Mouse (Mus musculus) heart, adult 8-10 months (tissue): ENCODE results near the gene Wdr25. TPM values are rescaled to one million over a fixed set of nuclear protein-coding genes. Genes with fewer than 3 reads are reported as not detected.
"Not testable (repeated sequence)": the region's sequence is repeated elsewhere in the genome, so short reads cannot be mapped to it uniquely, and the experiment has no call there.

Experiments used
- DNase-seq: peaks from one replicate; pipeline ENCODE4 v3.0.0; 2022; ENCODE audit warnings: low spot score
- total RNA-seq, 4 experiments: library from RNA; stranded (reverse); gene quantifications; 2 replicates each; pipeline ENCODE4 v1.2.4; 2022

Wdr25 gene
- 1 to 10 TPM; 5.3 to 7.4 (median 6.4) TPM for total RNA-seq

DNA sequence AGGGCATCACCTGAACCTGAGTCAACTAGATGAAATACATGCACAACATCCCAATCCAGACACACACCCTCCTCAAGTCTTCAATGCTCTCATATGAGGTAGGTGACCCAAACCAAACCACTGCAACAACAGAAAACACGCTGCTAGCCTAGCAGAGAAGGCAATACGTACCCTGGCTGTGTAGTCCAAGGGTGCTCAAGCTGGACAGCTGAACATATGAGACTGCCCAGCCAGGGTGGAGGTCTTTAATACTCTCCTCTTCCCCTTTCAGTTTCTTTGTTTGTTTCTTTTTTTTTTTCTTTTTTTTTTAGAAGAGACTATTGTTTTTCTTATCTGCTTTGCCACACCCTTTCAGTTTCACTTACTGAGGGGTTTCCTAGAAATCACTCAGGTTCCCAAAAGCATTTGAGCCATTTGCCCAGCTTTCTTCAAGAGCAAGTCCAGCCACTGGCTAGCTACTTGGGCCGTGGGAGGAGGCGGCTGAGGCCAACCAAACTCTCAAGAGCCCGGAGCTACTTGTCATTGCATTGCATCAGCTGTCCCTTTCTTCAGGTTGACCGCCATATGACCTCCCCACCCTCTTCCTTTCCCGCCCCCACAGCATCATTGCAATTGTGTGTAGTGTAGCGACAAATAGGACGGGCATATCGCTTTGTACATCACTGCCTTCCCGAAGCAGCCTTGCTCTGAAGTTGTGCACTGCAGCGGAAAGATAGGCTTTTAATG is at the start of gene Wdr25:
Wdr25 (plus strand) TSS at position 643 of the 726 bp plus-strand sequence.
- peak; percentile 36 for DNase-seq

DNA sequence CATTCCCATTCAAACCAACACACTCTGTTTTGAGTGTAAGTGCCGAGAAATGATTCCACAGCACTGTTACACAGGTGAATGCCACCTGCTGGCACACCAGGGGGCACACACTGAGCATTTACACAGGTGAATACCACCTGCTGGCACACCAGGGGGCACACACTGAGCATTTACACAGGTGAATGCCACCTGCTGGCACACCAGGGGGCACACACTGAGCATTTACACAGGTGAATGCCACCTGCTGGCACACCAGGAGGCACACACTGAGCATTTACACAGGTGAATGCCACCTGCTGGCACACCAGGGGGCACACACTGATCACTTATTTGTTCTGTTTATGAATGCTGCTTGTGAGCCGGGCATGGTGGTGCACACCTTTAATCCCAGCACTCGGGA is 45.4 kb upstream of the Wdr25 start:
- DNase-seq, result not testable (repeated sequence)

DNA sequence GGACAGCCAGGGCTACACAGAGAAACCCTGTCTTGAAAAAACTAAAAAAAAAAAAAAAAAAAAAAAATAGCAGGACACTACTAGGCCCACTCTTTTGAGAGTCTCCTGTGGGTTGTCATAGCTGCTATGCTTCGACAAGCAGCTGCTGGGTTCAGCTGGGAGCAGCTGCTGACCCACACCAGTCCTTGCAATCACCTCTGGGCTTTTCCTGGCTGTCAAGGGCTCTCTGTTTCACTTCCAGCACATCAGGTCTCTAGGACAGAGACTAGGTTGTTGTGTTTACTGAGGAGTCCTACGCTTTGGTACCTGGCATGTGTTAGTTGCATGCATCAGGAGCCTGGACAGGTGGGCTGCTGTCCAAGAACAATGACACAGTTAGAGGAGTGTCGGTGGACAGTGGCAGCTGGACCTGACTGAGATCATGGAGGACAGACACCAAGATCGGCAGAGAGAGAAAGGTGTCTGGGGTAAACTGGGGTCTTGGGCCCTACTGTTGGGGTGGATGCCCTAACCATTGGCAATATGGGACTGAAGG is 43.9 kb upstream of the Wdr25 start:
- no peak for DNase-seq

DNA sequence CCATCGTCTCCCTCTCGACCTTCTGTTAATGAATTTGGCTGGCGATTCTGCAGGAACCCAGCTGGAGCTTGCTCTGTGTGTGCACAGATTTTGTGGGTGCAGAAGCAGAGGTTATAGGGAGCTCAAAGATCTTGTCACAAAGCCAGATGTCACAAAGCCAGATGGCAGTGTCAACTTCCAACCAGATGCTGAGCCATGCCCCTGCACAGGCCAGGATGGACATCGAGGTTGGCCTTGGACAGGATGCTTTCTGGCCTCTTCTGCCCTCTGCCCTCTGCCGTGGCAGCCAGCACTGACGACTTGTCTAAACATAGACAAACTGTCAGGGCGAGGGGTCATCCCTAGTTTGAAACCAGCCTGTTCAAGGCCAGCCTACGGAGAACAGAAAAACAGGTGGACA is 43.3 kb upstream of the Wdr25 start:
- DNase-seq, result no peak

DNA sequence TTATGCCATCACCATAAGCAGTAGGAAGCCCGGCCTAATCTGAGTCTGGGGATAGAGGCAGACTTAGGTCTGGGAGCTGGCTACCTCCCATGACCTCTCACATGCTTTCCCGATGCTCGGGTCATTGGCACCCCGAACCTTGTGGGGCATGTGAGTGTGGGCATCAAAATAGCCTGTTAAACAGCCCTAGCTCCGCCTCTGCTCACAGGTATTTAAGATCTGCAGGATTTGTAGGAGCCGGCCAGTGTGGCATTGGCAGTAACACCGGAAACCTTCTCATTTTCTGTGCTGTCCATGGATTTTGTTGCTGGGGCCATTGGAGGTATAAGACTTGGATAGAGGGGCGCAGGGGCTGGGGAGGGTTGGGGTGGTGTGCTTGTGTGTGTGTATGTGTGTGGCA is 42.5 kb upstream of the Wdr25 start:
- DNase-seq, result no peak

DNA sequence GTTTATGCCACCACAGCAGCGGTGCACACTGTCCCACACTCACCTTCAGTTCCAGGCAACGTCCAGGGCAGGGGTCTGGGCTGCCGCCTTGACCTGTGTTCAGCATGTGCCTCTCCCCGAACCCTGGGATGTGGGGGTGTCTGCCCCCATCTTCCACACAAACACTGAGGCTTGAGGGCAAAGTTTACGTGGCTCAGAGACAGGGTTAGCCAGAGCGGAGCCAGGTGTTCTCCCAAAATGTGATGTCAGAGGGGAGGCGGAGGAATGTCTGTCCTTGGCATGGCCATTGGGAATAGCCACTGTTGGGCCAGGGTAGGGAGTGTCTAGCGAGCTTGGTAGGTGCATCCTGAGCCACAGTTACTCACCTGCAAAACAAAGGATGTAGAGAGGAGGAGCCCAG is 40.6 kb upstream of the Wdr25 start:
- no peak for DNase-seq

DNA sequence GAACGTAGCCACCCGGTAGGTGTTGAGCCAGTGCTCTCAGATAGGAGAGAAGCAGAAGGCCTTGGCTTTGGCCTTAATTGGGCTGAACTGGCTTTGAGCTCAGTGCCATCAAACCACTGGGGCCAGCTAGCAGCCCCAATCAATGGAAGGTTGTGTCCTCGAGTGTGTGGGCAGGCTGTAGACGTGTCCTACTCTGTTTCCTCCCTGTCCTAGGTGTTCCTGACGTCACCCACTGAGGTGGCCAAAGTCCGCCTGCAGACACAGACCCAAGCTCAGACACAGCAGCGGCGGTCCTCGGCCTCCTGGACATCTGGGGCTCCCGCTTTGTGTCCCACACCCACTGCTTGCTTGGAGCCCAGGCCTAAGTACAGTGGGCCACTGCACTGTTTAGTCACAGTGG is 38.4 kb upstream of the Wdr25 start:
- DNase-seq, result no peak

DNA sequence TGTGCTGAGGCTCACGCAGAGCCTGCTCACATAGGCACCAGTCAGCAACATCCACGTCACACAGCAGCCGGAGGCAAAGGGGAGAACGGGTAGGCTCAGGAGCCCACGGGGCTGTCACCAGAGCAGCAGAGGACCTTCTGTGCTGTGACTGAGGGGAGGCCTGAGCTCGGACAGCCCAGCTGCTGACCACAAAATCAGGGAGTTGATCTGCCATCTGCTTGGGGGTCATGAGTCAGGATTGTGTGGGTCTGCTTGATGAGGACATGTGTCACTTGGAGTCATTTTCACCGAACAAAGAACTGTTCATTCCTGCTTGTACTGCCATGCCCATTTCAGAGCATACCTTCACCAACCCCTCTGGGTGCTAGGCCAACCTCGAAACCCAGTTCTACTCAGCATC is 37.2 kb upstream of the Wdr25 start:
- no peak for DNase-seq

DNA sequence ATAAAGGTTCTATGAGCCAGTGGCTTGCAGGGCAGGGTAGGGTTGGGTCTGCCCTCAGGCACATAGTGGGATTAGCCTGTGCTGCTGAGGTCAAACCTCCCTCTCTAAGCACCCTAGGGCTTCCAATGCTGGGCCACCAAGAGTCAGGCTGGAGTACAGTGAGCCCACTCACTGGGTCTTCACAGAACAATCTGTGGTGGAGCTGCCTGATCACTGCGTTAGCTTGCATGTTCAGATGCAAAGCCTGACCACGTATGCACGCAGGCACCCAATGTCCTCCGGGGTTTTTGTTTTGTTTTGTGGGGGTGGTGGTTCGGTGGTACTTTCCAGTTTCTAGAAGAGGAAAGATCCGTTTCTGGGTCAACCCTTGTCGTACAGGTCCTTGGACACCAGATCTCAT is 36.3 kb upstream of the Wdr25 start:
- DNase-seq, result no peak

DNA sequence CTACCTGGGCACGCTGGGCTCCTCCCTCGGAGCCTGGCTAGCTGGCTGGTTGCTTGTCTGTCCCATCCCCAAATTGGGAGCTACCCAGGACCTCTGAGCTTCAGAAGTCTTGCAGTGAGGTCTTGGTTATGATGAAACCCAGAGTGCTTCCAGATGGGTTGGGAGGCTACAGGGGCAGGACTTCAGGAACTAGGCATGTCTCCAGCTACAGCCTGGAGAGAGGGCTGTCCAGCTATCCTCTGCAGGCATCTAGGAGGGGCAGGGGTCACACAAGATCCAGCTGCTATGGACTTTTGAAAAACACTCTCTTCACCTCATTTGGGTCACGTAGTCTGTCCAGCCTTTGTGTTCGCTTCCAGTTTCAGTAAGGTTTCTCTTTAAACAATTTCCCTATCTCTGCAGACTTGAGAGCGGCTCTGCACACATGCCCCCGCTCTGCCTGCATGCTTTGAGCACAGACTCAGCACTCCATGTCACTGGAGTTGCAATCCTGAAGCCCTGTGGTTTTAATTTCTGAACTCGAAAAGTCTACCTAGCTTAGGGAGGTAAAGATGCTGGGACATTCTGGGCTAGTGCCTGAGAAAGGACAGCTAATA is 35.7 kb upstream of the Wdr25 start:
- peak; percentile 29 for DNase-seq

DNA sequence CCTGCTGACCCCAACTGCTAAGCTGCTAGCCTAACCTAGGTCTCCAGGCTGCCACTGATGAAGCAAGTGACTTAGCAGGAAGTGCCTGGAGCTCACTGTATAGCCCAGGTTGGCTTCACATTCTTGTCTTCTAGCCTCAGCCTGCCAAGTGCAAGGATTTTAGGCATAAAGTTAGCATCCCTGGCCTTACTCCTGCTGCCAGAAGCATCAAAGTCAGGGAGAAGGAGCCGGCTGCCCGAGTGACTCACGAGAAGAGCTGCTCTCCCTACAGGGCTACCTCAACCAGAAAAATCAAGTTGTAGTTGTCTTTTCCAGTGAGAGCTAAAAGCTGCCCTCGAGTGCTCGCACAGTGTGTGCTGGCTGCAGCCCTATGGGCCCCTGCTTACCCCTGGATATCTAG is 34.9 kb upstream of the Wdr25 start:
- DNase-seq, result no peak

DNA sequence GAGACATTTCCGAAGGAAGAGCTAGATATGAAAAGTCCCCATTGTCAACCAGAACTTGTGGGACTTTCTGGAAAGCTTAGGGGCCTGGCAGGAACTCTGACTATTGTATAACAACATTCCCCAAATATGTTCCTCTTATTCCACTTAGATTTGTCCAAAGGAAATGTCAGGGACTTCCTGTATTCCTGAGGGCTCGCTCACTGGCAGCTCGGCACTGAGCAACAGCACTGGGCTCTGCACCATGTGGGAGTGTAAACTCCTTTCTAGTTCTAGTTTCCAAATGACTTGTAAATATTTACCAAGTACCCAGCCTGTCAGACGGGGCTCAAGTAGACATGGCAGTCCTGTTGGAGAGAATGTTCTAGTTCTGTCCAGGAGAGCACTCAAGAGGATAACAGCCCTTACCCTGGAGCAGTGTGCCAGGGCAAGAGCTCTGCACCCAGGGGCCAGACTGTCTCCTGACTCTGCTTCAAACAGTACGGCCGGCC is 28.4 kb upstream of the Wdr25 start:
- DNase-seq, result peak; percentile 24

DNA sequence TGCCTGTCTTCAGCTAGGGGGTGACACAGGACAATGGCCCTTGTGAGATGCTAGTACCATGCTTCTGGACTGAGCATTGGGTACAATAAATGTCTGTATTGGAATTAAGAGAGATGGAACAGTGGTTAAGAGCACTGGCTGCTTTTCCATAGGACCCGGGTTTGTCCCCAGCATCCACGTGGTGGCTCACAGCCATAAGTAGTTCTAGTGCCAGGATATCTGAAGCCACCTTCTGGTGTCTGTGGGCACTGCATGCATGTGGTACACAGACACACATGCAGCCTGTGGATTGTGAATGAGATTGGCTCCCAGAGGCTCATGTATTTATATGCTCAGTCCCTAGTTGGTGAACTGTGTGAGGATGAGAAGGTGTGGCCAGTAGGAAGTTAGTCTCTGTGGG is 23.9 kb upstream of the Wdr25 start:
- DNase-seq, result no peak

DNA sequence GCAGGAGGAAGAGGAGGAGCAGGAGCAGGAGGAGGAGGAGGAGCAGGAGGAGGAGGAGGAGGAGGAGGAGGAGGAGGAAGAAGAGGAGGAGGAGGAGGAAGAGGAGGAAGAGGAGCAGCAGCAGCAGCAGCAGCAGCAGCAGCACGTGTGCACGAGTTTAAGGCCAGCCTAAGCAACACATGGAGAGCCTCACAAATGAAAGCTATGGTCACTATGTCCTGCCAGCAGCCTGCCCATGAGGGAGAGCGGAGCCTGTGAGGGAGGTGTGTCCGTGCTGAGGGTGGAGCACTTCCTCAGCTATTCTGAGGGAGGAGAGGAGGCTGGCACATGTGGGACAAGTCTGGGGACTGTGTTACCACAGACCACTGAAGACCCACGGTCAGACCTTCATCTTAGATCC is 20.3 kb upstream of the Wdr25 start:
- no peak for DNase-seq

DNA sequence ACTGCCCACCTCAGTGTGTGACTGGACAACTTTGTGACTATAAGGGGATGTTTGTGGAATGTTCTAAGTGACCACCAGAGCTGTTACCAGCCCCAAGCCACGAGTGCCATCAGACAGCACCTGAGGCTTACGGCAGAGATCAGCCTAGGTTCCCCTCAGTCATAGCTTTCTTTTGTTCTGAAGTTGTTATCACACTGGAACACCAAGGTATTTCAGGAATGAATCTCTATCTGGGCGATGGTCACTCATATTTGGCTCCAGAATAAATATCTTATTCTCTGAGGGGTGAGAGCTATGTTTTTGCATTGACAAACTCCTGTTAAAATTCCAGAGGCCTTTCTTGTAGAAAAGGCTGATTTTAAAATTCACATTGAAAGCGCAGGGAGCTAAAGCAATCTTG is 14.3 kb upstream of the Wdr25 start:
- no peak for DNase-seq

DNA sequence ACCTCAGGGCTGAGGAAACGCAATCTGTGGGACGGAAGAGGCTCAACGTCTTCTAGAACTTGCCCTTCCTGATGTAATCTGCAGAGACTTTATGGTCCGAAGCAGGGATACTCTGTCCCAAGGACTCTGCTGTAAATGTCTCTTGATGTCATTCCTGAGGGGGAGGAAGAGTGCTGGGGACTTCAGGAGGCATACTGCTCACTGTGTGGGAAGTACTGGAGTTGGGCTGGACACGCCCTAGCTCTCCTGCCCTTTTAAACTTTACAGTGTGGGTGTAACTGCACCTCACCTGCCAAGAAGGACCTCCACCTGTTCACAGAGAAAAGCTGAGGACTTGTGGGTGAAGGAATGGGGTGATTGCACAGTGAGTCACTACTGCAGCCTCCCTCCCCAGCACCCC is 12.8 kb upstream of the Wdr25 start:
- no peak for DNase-seq

DNA sequence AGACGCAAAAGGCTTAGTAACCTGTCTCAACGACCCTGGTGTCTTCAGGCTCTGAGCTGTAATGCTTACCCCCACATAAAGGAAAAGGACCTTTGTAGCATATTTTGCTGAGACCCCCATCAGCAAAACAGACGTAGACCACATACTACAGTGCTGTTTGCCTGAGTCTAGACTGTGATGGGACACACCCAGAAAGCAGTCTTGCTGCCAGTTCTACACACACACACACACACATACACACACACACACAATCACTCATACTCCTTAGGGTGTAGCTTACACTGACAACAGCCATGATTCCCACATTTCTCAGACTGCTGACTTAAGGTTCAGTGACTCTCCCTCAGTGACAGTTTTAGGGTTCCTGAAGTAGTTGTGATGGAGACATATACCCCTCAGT is 12.2 kb upstream of the Wdr25 start:
- DNase-seq, result no peak

DNA sequence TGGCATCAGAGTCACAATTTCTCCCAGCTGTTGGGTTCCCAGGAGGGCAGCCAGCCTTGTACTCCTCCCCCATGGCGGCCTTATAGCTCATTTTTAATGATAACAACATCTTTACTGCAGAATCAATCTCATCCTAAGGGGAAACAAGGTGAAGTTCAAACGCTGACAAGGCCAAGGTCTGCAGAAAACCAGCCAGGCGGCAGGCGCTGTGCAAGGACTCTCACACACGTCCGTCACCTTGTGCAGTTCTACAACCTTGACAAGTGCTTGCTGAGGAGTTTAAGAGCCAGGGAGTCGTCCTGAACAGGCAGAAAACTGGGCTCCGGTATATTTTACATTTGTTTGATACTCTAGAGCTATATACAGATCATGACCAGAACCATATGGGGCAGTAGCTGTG is 10.7 kb upstream of the Wdr25 start:
- DNase-seq, result no peak

DNA sequence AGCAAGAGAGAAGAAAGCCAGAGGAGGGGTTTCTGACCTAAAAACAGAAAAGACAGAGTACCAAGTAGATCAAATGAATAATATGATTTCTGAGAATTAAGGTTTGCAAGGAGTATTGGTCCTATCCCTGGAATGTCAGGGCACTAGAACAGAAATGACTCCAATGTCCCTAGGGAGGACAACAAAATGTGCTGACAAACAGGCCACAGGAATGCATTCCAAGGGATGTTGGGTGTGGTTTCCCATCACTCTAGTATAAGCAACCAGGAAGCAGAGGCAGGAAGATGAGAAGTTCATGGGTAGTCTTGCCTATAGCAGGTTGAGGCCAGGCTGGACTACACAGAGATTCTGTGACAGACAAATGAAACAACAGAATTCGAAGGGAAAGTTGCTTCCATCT is 7.5 kb upstream of the Wdr25 start:
- DNase-seq, result peak; percentile 56

DNA sequence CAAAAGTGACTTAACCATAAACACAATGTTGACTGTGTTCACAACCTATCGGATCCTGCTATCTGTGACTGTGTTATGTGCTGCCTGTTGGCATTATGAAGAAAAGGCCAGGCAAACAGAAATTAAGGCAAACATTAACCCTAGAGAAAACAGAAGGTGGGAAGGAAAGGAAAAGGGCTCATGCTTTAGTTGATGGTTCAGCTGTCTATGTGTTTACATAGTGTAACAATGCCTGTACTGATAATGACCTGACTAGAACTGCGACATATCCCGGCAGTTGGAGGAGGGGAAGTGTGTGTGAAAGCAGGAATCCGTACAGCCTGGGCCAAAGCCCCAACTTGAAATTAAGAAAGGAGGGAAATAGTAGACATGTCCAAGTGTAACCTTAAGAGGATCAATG is 6.4 kb upstream of the Wdr25 start:
- no peak for DNase-seq

DNA sequence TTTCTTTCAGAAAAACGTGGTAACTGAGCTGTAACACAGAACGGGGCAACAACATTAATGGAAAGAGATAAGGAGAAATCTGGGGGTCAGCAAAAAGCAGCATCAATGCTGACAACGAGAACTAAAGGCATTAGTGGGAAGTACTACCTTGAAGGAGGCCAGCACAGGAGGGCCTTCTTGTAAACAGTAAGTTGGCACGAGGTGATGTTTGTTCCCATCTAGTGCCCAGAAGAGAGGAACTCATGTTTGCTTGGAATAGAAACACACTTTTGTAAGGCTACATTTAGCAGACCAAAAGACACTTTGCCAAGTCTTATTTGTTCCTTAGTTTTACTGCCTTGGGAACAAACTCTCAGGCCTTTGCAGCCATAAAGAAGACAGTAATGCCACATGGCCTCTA is 4.8 kb upstream of the Wdr25 start:
- DNase-seq, result no peak

DNA sequence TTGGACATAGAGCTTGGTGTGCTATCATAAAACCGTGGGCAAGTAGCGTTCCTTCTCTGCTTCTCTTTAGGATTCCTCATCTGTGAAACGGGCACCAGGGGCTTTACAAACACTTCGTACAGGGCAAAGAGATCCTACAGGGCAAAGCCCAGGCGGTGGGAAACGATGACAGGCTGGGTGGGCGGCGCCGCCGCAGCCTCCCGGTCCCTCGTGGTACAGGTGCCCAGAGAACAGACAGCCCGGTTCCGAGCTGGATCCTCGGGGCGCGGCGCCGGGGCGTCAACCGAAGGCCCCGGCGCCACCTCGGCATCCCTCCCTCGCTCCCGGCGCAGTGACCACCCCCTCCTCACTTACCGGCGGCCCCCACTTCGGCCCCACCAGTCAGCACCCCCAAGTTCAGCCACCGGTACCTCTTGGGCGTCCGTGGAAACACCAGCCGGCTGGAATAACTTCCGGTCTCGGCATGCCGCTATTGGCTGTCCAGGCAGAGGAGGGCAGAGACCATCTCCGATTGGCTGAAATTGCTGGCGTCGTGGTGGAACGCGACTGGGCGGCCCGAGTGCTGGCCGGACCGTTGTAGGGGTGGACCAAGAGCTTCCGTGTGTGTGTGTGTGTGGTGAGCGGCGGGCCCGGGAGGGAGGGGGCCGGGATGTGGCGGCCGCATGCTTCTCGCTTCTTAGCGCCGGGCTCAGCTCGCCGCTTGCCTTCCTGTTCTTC is 442 bp downstream of the Wdr25 start, which contains the start of gene Wars:
Wars (minus strand) TSS at position 460 of the 717 bp plus-strand sequence.
- DNase-seq, result peak; percentile 97

DNA sequence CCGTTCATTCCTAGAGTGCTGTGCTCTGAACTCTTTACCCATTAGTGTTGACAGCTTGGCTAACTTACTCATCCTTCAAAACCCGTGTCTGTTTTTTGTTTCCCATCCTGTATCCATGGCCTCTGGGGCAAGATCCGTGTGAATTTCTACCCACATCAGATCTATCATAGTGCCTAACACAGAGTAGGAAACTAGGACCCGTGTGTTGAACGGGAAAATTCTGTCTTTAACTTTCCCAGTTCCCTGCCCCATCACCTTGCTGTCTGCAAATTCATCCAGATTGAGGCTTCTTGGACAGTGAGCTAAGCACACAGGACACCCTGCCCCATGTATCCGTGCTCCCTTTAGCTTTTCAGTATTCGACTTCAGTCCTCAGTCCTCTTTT is 993 bp downstream of the Wdr25 start:
- no peak for DNase-seq
